Mouse (Mus musculus) small intestine, adult 2 months (tissue): ENCODE measurements around the gene Hcrt.

Experiments
- CTCF ChIP-seq: fragments of 200-500 bp; IDR thresholded peaks from 2 replicates; pipeline ENCODE4 v1.5.1; 2012; ENCODE audit warnings: low read depth, mild to moderate bottlenecking, control low read depth, inconsistent platforms, low read length, moderate library complexity, mixed read lengths; ENCODE audit not compliant: insufficient replicate concordance, insufficient read length; ENCODE audit errors: extremely low read depth
- POLR2A ChIP-seq: fragments of 200-500 bp; IDR thresholded peaks from 2 replicates; pipeline ENCODE4 v1.6.1; 2012; ENCODE audit warnings: low read depth, mild to moderate bottlenecking, control low read depth, inconsistent platforms, low read length, moderate library complexity

GRCm38 (mm10) chr11:100713735-100714533 is 48.8 kb downstream of the Hcrt start, which contains the start of gene Hspb9:
- no peak for TF ChIP-seq CTCF
- TF ChIP-seq POLR2A: no peak; the same call in 1 of the 2 replicates
